8 mouse cellular contexts compared by ENCODE assay signal in the genomic region with DNA sequence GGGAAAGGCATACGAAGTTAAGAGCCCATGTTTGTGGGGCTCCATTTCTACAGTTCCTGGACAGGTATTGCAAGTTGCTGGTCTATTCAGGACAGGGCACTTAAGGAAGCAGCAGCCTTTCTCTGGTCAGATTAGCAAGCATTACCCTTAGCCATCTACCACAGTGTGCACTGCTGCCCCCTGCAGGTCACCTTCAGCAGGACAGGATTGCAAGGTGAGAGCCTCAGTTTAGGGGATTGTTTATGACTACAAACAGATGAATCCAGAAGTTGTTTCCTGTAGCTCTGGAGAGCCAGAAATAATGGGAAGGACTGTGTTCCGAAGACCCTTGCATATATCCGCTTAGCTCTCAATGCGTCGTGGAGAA. TPM values are rescaled to one million over a fixed set of nuclear protein-coding genes. Genes with fewer than 3 reads are reported as not detected.
DNase-seq lines count a peak whose midpoint lies in the region; TF ChIP-seq lines count a peak whose summit lies in the region.

No protein-coding gene starts in this region.

- intact Hi-C loops in heart, postnatal 25 days (cut with DNase I) = loop anchor here (1.0 to 10.0 kb wide), 2 partner anchors 63 to 417 kb away; no protein-coding TSS in a partner anchor

- TF ChIP-seq CTCF in cortical plate, adult 2 months (IDR thresholded peaks at IDR 0.05; ENCODE audit: extremely low read depth, insufficient read depth, low read length) = peak; percentile 85

- H3K4me1 ChIP-seq in cortical plate, adult 2 months (ENCODE audit: control insufficient read depth, insufficient read depth, low read length) = no peaks in the 10 kb centered on the region

- DNase-seq in heart, adult 8-10 months (ENCODE audit: low spot score) = peak; percentile 60
- no peak for DNase-seq in heart, postnatal 25 days (ENCODE audit: low spot score)
- DNase-seq in CD4-positive helper T cell, adult 2 months (ENCODE audit: low read depth, low spot score) = peak; percentile 64
- peak; percentile 76 to 82 for DNase-seq in adrenal gland, adult 18-20 months (ENCODE audit: low spot score in 2 of 2)
- DNase-seq in kidney, postnatal 10 days = peak; percentile 81
- DNase-seq in monocyte, adult 2 months (ENCODE audit: low read depth in 1 of 2, low spot score in 2 of 2) = peak; percentile 20 to 56
- DNase-seq in thymus, postnatal 4 days = peak; percentile 85

- TF ChIP-seq POLR2A in cortical plate, adult 2 months (IDR thresholded peaks at IDR 0.05; ENCODE audit: extremely low read depth, insufficient read depth, low read length) = no peak

- no peak overlapping the region for H3K27ac ChIP-seq in cortical plate, adult 2 months (ENCODE audit: insufficient read depth, low read length)

- no peak overlapping the region for H3K4me3 ChIP-seq in cortical plate, adult 2 months (ENCODE audit: insufficient read depth, low read length)

RNA-seq across cellular contexts. Expression of gene Ripply3, which starts 3.6 kb away (rescaled TPM):
- total RNA-seq in heart, adult 8-10 months (2022) = 1 to 10 TPM; 4.1 to 4.5 (median 4.3) TPM
- 1 to 10 TPM; 3.9 to 4.3 TPM for total RNA-seq in heart, postnatal 25 days (2021)
- 1 to 10 TPM; 5.1 to 5.3 TPM for total RNA-seq in adrenal gland, adult 18-20 months (2021)
- polyA plus RNA-seq in cortical plate, adult 2 months (2012; rRNA removed) = 0.21 and 0.38 TPM in 2 replicates

RNA-seq across cellular contexts. Expression of gene Hlcs, which starts 18.5 kb away (rescaled TPM):
- 10 to 100 TPM in 2 of 4 experiments, 1 to 10 TPM in 2; 6.1 to 10.7 (median 8.9) TPM for total RNA-seq in heart, adult 8-10 months (2022)
- 1 to 10 TPM; 5.0 to 5.7 TPM for total RNA-seq in heart, postnatal 25 days (2021)
- total RNA-seq in adrenal gland, adult 18-20 months (2021) = 10 to 100 TPM; 14.8 to 16.5 TPM
- 10.2 and 10.7 TPM in 2 replicates for polyA plus RNA-seq in cortical plate, adult 2 months (2012; rRNA removed)

RNA-seq across cellular contexts. Expression of gene Ttc3, which starts 38.5 kb away (rescaled TPM):
- total RNA-seq in heart, adult 8-10 months (2022) = 10 to 100 TPM; 74.5 to 84.2 (median 76.6) TPM
- 10 to 100 TPM; 78.6 to 82.9 TPM for total RNA-seq in heart, postnatal 25 days (2021)
- 100 to 1,000 TPM in 1 of 2 experiments, 10 to 100 TPM in 1; 93.2 to 101 TPM for total RNA-seq in adrenal gland, adult 18-20 months (2021)
- polyA plus RNA-seq in cortical plate, adult 2 months (2012; rRNA removed) = 327 and 328 TPM in 2 replicates

RNA-seq across cellular contexts. Expression of gene Pigp, which starts 39.8 kb away (rescaled TPM):
- 100 to 1,000 TPM; 130 to 147 (median 134) TPM for total RNA-seq in heart, adult 8-10 months (2022)
- total RNA-seq in heart, postnatal 25 days (2021) = 10 to 100 TPM; 88.2 to 91.8 TPM
- 10 to 100 TPM; 65.4 to 95.0 TPM for total RNA-seq in adrenal gland, adult 18-20 months (2021)
- 62.0 and 62.1 TPM in 2 replicates for polyA plus RNA-seq in cortical plate, adult 2 months (2012; rRNA removed)
